Mouse (Mus musculus): ENCODE results near the gene Abhd14b.

The Abhd14b gene

GRCm38 (mm10) chr9:106429221-106430014, 17.8 kb upstream of the Abhd14b start, which contains the start of gene Rpl29:
TSS of gene Rpl29 (plus strand) at chr9:106429454.
- peak; percentile 93 for DNase-seq

DNA sequence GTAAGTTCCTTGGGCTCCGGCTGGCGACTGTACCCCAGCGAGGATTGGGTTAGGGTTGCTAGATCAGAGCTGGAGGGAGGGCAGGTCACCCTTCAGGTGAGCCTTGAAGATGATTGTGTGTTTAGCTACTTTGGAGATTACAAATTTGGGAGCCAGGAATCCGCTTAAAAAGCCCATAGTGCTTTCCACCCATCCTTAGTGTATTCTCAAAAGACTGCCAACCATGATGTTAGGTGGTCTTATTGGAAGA, 17.3 kb upstream of the Abhd14b start:
- no peak for DNase-seq

DNA sequence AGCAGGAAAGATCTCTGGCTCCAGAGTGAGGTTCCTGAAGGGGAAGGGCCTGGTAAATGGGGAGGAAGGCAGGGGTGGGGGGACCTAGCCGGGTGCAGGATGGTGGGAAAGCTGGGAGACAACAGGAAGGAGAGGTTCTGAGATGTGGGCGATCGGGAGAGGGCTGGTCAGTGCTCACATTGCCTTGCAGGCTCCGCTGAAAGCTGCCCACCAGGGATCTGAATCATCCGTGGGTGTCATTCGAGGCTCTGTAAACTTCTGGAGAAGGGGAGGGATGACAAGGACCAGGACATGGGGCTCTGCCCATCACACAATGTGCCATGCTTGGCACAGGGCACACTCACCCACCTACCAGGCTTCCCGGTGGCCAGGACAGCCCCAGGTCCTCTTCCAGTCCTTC, 13.9 kb upstream of the Abhd14b start:
- DNase-seq: no peak

GRCm38 (mm10) chr9:106436566-106436965, 10.7 kb upstream of the Abhd14b start:
- DNase-seq: no peak

DNA sequence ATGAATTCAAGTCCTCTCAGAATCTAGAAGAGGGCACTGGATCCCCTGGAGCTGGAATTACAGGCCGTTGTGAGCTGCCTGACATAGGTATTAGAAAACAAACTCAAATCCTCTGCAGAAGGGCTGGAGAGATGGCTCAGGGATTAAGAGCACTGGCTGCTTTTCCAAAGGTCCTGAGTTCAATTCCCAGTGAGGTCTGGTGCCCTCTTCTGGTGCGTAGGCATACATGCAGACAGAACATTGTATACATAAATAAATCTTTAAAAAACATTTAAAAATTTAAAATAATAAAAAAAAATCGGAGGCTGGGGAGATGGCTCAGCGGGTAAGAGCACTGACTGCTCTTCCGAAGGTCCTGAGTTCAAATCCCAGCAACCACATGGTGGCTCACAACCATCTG, 4.6 kb upstream of the Abhd14b start:
- no peak for DNase-seq

GRCm38 (mm10) chr9:106444836-106445235, 2.4 kb upstream of the Abhd14b start:
- DNase-seq: no peak

GRCm38 (mm10) chr9:106447951-106448350, 692 bp downstream of the Abhd14b start:
- DNase-seq: no peak

DNA sequence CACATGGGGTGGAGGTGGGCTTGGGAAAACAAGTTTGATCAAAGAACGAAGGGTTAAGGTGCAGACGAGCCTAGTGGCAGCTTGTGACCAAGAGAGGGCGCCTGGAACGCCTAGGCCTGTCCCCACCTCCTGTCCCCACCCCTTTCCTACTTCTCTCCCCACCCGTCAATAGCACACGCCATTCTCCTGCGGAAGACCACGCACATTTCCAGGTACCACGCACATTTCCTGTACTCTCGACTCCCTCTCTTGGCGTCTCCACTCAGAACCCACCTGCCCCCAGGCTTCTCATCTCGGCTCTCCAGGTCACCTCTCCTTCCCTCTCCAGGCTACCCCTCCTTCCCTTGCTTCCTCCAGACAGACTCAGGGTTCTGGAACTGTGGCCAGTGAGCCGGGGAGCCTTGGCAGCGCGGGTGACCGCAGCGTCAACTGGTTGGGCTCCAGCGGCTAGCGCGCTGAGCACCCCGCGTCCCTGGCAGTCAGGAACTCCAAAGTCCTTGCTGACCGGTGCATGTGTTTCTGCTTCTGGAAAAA, 1.3 kb downstream of the Abhd14b start:
- DNase-seq: peak; percentile 80

- DNase-seq: no peak
Observed at GRCm38 (mm10) chr9:106449947-106450346, 2.7 kb downstream of the Abhd14b start.

GRCm38 (mm10) chr9:106450661-106451060, 3.4 kb downstream of the Abhd14b start:
- DNase-seq: no peak

DNA sequence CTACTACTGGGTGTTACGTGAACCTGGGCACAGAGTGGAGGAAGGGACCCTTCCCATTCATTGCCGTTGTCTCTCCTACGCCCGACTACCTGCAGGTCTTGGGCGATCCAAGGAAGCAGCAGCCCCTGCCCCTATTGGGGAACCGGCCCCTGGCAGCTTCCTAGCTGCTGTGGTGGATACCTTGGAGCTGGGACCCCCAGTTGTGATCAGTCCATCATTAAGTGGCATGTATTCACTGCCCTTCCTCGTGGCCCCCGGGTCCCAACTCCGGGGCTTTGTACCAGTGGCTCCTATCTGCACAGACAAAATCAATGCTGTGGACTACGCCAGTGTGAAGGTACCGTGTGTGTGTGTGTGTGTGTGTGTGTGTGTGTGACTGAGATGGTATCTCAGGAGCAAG, 4.0 kb downstream of the Abhd14b start:
- no peak for DNase-seq

DNA sequence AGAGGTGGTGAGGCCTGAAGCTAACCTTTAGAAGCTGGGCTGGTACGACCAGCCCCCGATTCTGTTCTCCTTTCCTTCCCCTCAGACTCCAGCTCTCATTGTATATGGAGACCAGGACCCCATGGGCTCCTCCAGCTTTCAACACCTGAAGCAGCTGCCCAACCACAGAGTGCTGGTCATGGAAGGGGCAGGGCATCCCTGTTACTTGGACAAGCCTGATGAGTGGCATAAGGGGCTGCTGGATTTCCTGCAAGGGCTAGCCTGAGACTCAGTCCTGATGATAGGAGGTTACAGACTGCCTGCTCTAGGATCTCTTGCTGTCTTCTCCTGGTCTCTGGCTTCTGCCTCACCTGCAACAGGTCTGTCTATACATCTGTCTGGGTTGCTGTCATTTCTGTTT, 4.6 kb downstream of the Abhd14b start:
- no peak for DNase-seq

DNA sequence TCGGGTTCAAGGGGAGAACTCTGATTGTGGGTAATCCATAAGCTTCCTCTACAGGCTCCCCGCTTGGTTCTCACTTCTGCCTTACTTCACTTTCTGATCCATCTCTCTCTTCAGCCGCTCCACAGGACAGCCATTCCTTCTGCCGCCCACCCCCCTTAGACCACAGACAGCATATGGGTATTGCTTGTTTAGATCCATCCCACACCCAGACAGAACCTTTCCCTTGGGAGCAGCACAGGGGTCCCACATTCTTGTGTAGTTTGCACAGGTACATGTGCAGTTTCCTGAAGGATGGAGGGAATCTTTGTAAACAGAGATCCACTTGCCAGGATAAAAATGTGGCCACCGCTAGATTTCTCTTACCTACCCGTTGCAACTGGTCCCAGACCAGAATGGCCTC, 5.1 kb downstream of the Abhd14b start:
- no peak for DNase-seq

GRCm38 (mm10) chr9:106452821-106453220, 5.6 kb downstream of the Abhd14b start:
- no peak for DNase-seq

DNA sequence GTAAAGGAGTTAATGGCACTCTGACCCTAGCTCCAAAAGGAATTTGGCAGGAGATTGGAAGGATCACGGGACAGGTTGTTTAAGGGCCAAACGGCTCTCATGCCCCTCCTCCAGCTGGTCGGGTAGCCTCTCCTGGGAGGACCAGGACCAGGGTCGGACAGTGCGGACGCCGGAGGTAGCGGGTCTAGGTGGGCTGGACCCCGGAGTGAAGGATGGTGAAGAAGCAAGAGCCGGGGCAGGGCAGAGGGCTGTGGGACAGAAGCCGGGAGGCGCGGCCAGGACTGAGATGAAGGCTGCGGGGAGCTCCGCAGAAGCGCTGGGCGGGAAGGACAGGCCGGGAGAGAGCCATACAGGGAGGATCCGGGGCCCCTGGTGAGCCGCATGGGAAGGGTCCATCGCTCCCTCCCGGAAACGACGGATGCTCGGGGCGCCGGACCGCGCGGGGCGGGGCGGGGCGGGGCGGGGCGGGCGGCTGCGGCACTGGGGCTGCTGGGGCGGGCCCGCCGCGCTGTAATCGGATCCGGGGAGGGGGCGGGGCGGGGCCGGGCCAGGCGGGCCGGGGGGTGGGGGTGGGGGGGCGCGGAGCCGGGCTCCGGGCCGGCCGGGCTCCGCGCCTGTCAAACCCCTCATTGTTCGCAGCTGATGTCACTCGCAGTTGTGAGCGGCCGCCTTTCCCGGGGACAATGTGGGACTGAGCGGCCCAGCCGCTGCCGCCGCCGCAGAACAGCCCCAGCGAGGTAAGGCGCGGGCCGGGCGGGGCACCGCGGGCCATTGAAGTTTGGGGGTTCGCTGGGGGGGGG, 6.2 kb downstream of the Abhd14b start, which contains the start of gene Pcbp4:
Gene Pcbp4 (plus strand): TSS at position 21 of the 800 bp plus-strand sequence.
- peak; percentile 70 for DNase-seq

DNA sequence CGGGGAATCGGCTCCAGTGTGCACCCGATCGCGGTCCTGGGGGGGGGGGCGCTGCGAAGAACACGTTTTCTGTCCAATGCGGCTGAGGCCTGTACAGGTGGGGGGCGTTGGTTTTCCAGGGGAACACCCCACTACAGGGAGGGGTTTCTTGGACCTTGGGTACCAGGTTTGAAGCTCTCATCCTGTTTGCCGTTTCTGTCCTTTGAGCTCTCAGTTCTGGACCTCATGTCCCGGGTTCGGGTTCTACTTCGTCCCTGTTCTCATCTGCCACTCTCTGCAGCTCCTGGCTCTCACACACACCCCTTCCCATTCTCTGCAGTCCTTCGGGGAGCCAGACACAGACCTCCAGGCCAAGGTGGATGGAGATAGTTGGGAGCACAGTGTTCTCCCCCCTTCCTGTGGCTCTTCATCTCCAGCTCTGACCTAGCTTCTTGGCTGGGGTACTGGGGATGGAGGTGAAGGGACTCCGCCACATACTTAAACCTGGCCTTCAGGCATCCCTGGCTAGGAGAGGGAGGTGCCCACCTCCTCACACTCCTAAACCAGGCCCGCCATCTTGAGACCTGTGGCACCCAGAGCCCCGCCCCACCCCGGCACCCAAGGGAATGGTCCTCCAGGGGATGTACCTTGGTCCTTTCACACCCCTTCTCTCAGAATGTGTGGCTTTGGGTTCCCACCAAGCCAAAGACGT, 7.0 kb downstream of the Abhd14b start:
- no peak for DNase-seq

DNA sequence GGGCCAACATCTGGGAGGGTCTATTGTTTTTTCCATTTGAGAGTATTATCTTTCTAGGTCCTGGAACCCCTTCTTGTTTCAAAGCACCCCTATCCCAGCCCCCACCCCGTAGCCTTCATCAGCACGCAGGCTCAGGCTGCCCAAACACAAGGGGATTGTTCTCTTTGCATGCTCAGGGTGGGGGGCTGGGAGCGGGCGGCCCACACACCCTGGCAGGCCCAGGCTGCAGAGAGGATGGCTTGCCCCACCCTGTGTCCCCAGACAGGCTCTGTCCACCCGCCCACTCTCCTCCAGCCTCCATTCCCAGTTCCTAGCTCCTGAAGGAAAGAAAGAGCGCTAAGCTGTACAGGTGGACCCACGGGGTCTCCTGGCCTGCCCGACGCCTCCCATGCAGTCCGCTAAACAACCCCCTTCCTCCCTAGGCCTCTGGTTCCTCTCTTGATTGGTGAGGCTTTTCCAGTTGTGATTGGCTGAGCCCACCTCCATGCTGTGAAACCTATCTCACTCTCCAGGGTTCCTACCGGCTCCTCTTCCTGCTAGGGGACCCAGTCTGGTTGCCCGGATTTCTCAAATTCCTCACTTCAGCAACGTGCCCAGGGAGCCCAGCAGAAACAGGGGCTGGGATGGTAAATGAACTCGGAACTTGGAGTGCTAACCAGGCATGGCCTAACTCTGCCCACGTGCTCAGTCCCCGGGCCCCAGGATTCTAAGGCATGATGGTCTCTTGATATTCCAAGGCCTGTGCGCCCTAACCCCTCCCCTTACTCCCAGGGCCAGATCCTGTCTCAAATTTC, 7.8 kb downstream of the Abhd14b start:
- no peak for DNase-seq

- DNase-seq: no peak
Observed at GRCm38 (mm10) chr9:106456325-106457162, 9.3 kb downstream of the Abhd14b start.

GRCm38 (mm10) chr9:106457163-106457559, 9.9 kb downstream of the Abhd14b start:
- no peak for DNase-seq

- DNase-seq: no peak
Observed at GRCm38 (mm10) chr9:106457920-106458319, 10.7 kb downstream of the Abhd14b start.

- DNase-seq: no peak
Observed at GRCm38 (mm10) chr9:106459946-106460345, 12.7 kb downstream of the Abhd14b start.
